Mouse (Mus musculus) heart, postnatal 0 days (tissue): ENCODE measurements around the gene 1600014C23Rik. TPM values are rescaled to one million over a fixed set of nuclear protein-coding genes. Genes with fewer than 3 reads are reported as not detected.

Source experiments
- ATAC-seq: fragments of 200-750 bp; cut with Nextera tagmentation; 2 replicates; pipeline ENCODE4 v1.8.0; 2017; ENCODE audit warnings: low read depth, moderate number of reproducible peaks, moderate library complexity; ENCODE audit not compliant: insufficient read depth
- DNase-seq: peaks from one replicate; pipeline ENCODE4 v3.0.0-alpha.2; 2016; ENCODE audit warnings: low spot score
- H3K27ac ChIP-seq: fragments of 300-500 bp; sonication (generic); 2 replicates; pipeline ENCODE4 v1.5.1; 2014; ENCODE audit warnings: low read depth, mild to moderate bottlenecking
- H3K27me3 ChIP-seq: fragments of 300-500 bp; sonication (generic); 2 replicates; pipeline ENCODE4 v1.6.1; 2014; ENCODE audit warnings: low read length, mixed read lengths; ENCODE audit not compliant: control insufficient read depth, insufficient read depth
- H3K36me3 ChIP-seq: fragments of 300-500 bp; sonication (generic); replicated peaks from 2 replicates; pipeline ENCODE4 v1.6.1; 2014; ENCODE audit warnings: low read length, mixed read lengths; ENCODE audit not compliant: control insufficient read depth, insufficient read depth
- H3K4me1 ChIP-seq: fragments of 300-500 bp; sonication (generic); 2 replicates; pipeline ENCODE4 v1.6.1; 2014; ENCODE audit warnings: antibody characterized with exemption; ENCODE audit not compliant: control insufficient read depth, insufficient read depth
- H3K4me2 ChIP-seq: fragments of 300-500 bp; sonication (generic); 2 replicates; pipeline ENCODE4 v1.6.1; 2014; ENCODE audit warnings: low read depth, mild to moderate bottlenecking, low read length, moderate library complexity
- H3K4me3 ChIP-seq: fragments of 300-500 bp; sonication (generic); 2 replicates; pipeline ENCODE4 v1.5.1; 2014; ENCODE audit warnings: low read depth, low read length
- H3K9ac ChIP-seq: fragments of 300-500 bp; sonication (generic); replicated peaks from 2 replicates; pipeline ENCODE4 v1.6.1; 2014; ENCODE audit warnings: low read depth, low read length, mixed read lengths
- H3K9me3 ChIP-seq: fragments of 300-500 bp; sonication (generic); replicated peaks from 2 replicates; pipeline ENCODE4 v1.6.1; 2016; ENCODE audit warnings: low read length; ENCODE audit not compliant: control insufficient read depth
- CTCF ChIP-seq: IDR thresholded peaks from 2 replicates; pipeline ENCODE4 v1.5.1; 2016; ENCODE audit warnings: antibody characterized with exemption, control low read depth, low read depth
- EP300 ChIP-seq: IDR thresholded peaks from 2 replicates; pipeline ENCODE4 v1.6.1; 2016; ENCODE audit warnings: antibody characterized with exemption, low read depth
- WGBS: fragments of 180-500 bp; shearing (Covaris S2); extraction: QIAGEN DNeasy Blood & Tissue Kit; methylation state at CpG from one replicate; pipeline ENCODE4 v1.1.7; 2014; 5-methylcytosine and 5-hydroxymethylcytosine counted together
- polyA plus RNA-seq: library from polyadenylated mRNA; unstranded; fragments of >200 nt; fragmentation: Nextera tagmentation; extraction: Ambion mirVana; gene quantifications from 2 replicates; pipeline ENCODE4 v1.2.1, GENCODE M21; 2015
- total RNA-seq: library from RNA; depleted of rRNA; stranded (reverse); fragments of >200 nt; gene quantifications from 2 replicates; pipeline ENCODE4 v1.2.3, GENCODE M21; 2014; ENCODE audit warnings: low replicate concordance

Gene 1600014C23Rik
- total and polyA plus RNA-seq, 2 experiments from 2014 or later: 0.25 TPM; not detected in 1

GRCm38 (mm10) chr17:45759751-45760150 is 26.1 kb upstream of the 1600014C23Rik start:
- Histone ChIP-seq H3K9me3 (no peaks in the 10 kb centered on the region), H3K27me3 (no peaks in the 10 kb centered on the region), H3K36me3 (no peaks in the 10 kb centered on the region), H3K4me3 (no peak overlapping the region), H3K4me2 (no peak overlapping the region), H3K4me1 (peaks cover 11% of the 10 kb centered on the region; the same call in 1 of the 2 replicates), H3K9ac (no peak overlapping the region), H3K27ac (no peak overlapping the region)
- ATAC-seq (no peak), DNase-seq (no peak)
- WGBS: 82% methylated on average over 5 of the region's 5 CpGs
- no peak for TF ChIP-seq EP300
- no peak for TF ChIP-seq CTCF

GRCm38 (mm10) chr17:45758808-45759207 is 25.2 kb upstream of the 1600014C23Rik start:
- ATAC-seq (no peak), DNase-seq (no peak)
- H3K4me2 ChIP-seq: no peak overlapping the region
- no peak overlapping the region for H3K4me3 ChIP-seq
- H3K36me3 ChIP-seq: no peaks in the 10 kb centered on the region
- peaks cover 11% of the 10 kb centered on the region; the same call in 1 of the 2 replicates for H3K4me1 ChIP-seq
- H3K9me3 ChIP-seq: no peaks in the 10 kb centered on the region
- no peak overlapping the region for H3K9ac ChIP-seq
- 69% methylated on average over 5 of the region's 7 CpGs for WGBS
- no peak overlapping the region for H3K27ac ChIP-seq
- TF ChIP-seq EP300 (no peak), CTCF (no peak)
- H3K27me3 ChIP-seq: no peaks in the 10 kb centered on the region

- no peak for TF ChIP-seq EP300
- no peak for TF ChIP-seq CTCF
- Histone ChIP-seq H3K9me3 (no peaks in the 10 kb centered on the region), H3K4me2 (no peak overlapping the region), H3K9ac (no peak overlapping the region), H3K4me3 (no peak overlapping the region), H3K36me3 (no peaks in the 10 kb centered on the region), H3K27me3 (no peaks in the 10 kb centered on the region), H3K27ac (no peak overlapping the region), H3K4me1 (peaks cover 11% of the 10 kb centered on the region; the same call in 1 of the 2 replicates)
- ATAC-seq (no peak), DNase-seq (no peak)
- 83% methylated on average over 8 of the region's 8 CpGs for WGBS
Measured at GRCm38 (mm10) chr17:45757932-45758331, 24.3 kb upstream of the 1600014C23Rik start.

GRCm38 (mm10) chr17:45756831-45757230 is 23.2 kb upstream of the 1600014C23Rik start:
- Histone ChIP-seq H3K9ac (no peak overlapping the region), H3K27ac (no peak overlapping the region), H3K9me3 (no peaks in the 10 kb centered on the region), H3K27me3 (no peaks in the 10 kb centered on the region), H3K4me2 (no peak overlapping the region), H3K4me1 (peaks cover 7% of the 10 kb centered on the region; the same call in 1 of the 2 replicates), H3K4me3 (no peak overlapping the region), H3K36me3 (no peaks in the 10 kb centered on the region)
- DNase-seq (no peak), ATAC-seq (no peak)
- no peak for TF ChIP-seq EP300
- TF ChIP-seq CTCF: no peak
- WGBS: 87% methylated on average over 5 of the region's 5 CpGs

DNA sequence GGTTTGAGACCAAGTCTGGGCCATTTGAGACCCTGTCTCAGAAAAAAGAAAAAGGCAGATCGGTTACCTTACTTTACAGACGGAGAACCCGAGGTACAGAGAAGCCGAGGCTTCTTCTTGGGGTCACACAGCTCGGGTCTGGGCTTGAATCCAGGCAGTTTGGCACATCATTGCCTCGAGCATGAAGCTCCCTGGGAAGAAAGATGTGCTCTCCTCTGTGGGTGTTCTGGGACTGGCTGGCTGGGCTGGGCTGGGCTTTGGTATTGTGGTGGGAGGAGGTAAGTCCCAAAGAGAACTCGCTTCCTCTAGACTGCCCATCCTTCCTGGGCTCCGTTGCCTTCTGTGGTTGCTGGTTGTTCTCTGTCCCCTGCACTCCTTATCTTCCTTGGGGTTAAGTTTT is 22.7 kb upstream of the 1600014C23Rik start:
- Histone ChIP-seq H3K9me3 (no peaks in the 10 kb centered on the region), H3K4me3 (no peak overlapping the region), H3K27ac (no peak overlapping the region), H3K4me2 (no peak overlapping the region), H3K9ac (no peak overlapping the region), H3K27me3 (no peaks in the 10 kb centered on the region), H3K36me3 (no peaks in the 10 kb centered on the region), H3K4me1 (peaks cover 3% of the 10 kb centered on the region; the same call in 1 of the 2 replicates)
- ATAC-seq (no peak), DNase-seq (no peak)
- TF ChIP-seq EP300 (no peak), CTCF (no peak)
- WGBS: 78% methylated on average over 8 of the region's 8 CpGs

DNA sequence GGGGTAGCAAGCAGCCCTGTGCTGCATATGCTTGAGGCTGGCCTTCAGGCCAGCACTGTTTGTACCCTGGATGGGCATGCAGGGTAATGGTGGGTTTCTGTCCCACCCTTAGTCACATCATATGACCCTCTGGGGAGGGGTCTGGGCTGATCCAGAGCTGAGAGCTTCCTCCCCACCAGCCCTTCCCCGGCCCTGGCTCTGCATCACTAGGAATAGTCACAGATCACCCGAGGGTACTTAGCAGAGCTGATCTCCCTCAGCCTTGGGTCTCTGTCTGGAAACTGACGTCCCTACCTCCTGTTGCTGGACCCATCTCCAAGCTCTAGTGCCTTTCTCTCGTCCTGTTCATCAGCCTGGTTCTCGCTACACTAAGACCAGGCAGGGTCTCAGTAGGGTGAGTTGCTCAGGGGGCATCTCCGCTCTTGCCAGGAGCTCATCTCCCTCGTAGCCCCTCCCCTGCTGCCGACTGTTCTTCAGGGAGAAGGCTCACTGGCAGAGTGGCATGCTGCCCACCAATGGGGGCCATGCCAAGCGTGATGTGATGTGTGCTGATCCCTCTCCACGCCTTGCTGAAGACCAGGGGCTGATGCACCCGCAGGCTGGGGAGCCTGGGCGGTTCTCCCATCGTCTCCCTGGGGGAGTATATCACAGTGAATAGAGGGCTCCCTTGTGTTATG is 20.7 kb upstream of the 1600014C23Rik start:
- Histone ChIP-seq H3K4me3 (no peak overlapping the region), H3K9me3 (no peaks in the 10 kb centered on the region), H3K9ac (no peak overlapping the region), H3K4me1 (no peaks in the 10 kb centered on the region), H3K36me3 (no peaks in the 10 kb centered on the region), H3K4me2 (no peak overlapping the region), H3K27ac (no peak overlapping the region), H3K27me3 (no peaks in the 10 kb centered on the region)
- ATAC-seq (no peak), DNase-seq (no peak)
- WGBS: 81% methylated on average over 13 of the region's 13 CpGs
- TF ChIP-seq EP300 (no peak), CTCF (no peak)
